Mouse (Mus musculus) v-Abl transformed pro-B cells (cell line): ENCODE results near the gene Brf1.

Experiments used
- in situ Hi-C, 2 experiments: fragments of 400-800 bp; cut with MboI; formaldehyde crosslinking; loops; one replicate each; pipeline ENCODE4 v1.15.1; 2025; ENCODE audit not compliant: unreplicated experiment in 2 of 2

Gene Brf1

DNA sequence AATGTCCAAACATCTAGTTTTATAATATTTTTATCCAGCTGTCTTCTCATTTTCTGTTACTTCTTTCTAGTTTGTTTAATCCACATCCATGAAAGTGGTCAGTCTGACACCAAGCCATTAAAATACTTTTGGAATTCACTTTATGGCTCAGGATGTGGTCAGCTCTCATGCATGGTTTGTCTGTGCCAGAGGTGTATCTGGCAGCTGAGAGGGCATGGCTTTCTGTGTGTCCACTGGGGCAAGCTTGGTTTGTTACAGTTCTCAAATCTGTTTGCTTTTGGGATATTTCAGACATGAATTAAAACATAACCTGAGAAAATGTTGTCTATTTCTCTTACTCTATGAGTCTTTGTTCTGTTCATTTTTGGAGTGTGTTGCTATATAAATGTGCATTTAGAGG lies 21.0 kb upstream of the Brf1 start:
- in situ Hi-C loops, result no loop called here

DNA sequence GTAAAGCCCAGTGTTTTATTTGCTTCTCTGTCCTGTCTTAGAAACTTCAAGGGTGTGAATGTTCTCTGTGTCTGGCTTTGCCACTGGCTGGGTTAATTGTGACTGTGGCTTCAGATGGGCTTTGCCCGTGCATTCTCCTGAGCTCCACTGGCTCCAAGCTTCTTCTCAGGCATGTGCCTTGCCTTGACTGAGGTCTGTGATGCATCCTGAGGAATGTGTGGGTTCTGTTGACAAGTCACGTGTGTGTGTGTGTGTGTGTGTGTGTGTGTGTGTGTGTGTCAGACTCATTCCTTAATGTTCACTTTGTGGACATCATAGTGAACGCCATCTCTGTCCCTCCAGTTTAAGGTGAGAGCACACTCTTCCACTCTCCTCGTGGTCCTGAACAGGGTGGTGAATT lies 18.3 kb upstream of the Brf1 start:
- in situ Hi-C loops, result no loop called here

- in situ Hi-C loops, result no loop called here
Measured at GRCm38 (mm10) chr12:113017429-113017984, 17.0 kb upstream of the Brf1 start.

GRCm38 (mm10) chr12:113016976-113017375 lies 16.5 kb upstream of the Brf1 start:
- in situ Hi-C loops, result no loop called here

DNA sequence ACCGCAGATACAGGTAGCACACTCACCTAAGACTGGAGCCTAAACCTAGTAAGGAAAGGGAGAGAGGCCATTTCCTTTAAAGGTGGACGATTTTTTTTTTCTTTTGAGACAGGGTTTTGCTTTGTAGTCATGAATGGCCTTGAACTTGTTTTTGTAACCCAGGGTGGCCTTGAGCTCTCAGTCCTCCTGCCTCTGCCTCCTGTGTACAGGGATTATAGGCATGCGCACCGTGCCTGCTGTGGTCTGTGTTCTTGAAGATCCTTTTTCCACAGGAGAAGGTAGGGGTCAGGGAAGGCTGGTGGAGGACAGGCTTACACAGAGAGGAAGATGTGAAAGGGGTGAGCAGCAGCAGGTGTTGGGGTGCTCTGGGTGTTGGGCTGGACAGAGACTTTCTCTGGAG lies 15.5 kb upstream of the Brf1 start:
- in situ Hi-C loops, result no loop called here

GRCm38 (mm10) chr12:113014561-113015556 lies 14.4 kb upstream of the Brf1 start:
- in situ Hi-C loops, result no loop called here

DNA sequence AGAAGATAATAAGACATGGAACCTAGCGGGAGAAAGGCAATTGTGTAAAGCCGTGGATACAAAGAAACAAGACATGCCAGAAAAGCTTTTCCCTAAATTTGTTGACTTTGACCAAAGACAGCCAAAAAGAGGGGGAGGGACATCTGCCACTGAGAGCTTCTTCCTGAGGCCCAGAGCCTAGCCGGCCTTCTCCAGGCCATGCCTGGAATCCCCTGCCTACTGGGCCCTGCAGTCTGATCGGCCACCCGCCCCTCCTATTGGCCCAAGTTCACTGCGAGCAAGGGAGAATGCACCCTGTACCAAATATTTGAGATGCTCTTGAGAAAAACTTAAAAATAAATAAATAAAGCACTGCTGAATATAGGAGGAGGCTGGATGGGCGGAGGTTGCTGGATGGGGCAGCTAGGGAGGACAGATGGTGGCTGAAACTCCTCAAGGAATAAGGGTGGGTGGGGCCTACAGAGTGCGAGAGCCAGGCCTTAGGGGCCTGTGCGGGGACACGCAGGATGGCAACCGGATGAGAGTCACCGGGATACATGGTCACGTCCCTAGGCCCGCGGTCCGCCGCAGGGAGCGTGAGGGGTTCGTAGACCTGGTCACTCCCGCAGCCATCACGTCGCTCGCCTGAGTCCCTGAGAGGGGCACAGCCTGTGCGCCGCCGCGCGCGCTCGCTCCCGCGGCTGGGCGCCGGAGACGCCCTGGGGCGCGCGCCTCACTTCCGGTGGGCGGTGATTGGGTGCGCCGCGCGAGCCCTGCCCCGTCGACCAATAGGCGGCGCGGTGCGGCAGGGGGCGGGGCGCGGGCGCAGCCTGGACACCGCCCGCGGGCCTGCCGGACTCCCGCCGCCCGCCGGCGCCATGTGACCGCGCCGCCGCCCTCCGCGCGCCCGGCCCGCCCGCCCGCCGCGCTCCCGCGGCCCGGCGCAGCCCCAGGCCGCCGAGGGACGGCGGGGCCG lies 13.4 kb upstream of the Brf1 start, which contains the start of gene Pacs2:
Gene Pacs2, plus strand, starts transcription at position 905 of the 955 bp plus-strand sequence.
- in situ Hi-C loops, result no loop called here

- in situ Hi-C loops, result no loop called here
Measured at GRCm38 (mm10) chr12:113013021-113013491, 12.6 kb upstream of the Brf1 start.

GRCm38 (mm10) chr12:113012443-113012842 lies 11.9 kb upstream of the Brf1 start:
- in situ Hi-C loops, result no loop called here

DNA sequence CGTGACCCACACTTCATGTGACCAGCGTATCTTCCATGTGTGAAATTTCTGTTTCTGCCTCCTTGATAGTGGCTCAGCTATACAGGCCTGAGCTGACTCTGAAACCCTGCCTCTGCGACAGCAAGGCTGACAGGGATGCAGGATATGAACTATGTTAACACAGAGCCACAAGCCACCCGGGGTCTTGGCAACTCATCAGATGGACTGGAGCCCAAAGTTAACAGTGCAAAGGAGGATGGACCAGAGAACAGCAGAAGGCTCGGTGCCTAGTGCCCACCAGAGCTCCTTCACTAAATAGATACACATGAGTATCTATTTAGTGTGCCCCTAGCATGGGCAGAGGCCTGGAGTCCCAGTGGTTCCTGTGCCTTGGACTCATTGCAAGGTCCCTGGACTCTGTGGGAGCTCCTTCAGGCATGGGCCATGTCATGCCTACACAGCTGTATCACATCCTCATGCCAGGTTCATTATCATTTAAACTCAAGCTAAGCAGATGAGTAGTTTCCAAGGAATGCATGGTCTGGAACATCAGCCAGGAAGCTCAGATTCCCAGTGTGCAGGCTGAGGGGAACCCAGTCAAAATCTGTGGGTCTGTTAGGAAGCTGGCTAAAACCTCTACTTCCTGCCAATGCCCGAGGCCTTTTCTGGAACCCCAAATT lies 11.3 kb upstream of the Brf1 start:
- in situ Hi-C loops, result no loop called here

GRCm38 (mm10) chr12:113004993-113005392 lies 4.5 kb upstream of the Brf1 start:
- in situ Hi-C loops, result loop anchor here (5.0 to 10.0 kb wide), 8 partner anchors 42 to 180 kb away; partner anchors contain the start of genes Mta1 (in 1 of the 2) and Tmem121 (in 1 of the 2)

GRCm38 (mm10) chr12:113004011-113004410 lies 3.5 kb upstream of the Brf1 start:
- in situ Hi-C loops, result loop anchor here (5.0 to 10.0 kb wide), 4 partner anchors 52 to 181 kb away; partner anchors contain the start of gene Tmem121 (in 1 of the 2)

- in situ Hi-C loops, result loop anchor here (5.0 to 10.0 kb wide), 4 partner anchors 50 to 182 kb away; partner anchors contain the start of gene Tmem121 (in 1 of the 2)
Measured at GRCm38 (mm10) chr12:113002667-113003066, 2.2 kb upstream of the Brf1 start.

DNA sequence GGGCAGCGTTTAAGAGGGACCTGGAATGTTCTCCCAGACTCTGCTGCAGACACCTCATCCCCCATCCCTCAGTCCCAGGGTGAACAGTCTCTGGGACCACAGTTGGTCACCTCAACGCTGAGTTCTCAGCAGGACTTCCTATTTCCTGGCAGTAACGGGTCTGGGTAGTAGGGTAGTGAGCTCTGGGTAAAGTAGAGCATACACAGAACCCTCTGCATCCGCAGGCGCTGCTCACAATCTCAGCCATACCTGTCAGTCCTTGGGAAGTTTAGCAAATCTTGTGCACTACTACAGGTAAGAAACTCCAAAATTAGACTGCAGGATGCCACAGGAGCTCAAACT lies 600 bp upstream of the Brf1 start:
- in situ Hi-C loops, result loop anchor here (5.0 to 10.0 kb wide), 4 partner anchors 49 to 184 kb away; partner anchors contain the start of gene Tmem121 (in 1 of the 2)

- in situ Hi-C loops, result loop anchor here (5.0 to 10.0 kb wide), 5 partner anchors 47 to 255 kb away; partner anchors contain the start of gene Tmem121 (in 1 of the 2)
Measured at GRCm38 (mm10) chr12:112999569-113000293, 773 bp downstream of the Brf1 start.

DNA sequence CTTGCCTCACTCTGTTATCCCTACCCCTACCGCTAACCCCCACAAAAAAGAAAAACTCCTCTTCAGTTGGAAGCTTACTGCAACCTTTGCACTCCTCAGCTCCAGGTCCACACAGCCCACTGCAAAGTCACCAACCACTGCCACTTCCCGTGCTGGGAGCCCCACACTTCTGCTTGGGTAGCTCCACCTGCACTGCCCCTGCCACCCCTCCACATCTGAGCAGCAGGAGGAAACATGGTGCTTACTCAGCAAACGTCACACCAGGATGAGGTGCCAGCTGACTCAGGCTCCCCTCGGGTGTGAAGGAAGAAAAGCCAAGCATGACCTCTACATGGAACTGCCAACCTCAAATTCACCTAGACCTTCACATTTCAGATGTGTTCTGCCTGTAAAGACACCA lies 6.4 kb downstream of the Brf1 start:
- in situ Hi-C loops, result loop anchor here (5.0 to 10.0 kb wide), 2 partner anchors 37 to 249 kb away; no protein-coding TSS in a partner anchor

- in situ Hi-C loops, result loop anchor here (5.0 to 10.0 kb wide), 2 partner anchors 34 to 247 kb away; no protein-coding TSS in a partner anchor
Measured at GRCm38 (mm10) chr12:112991444-112991843, 9.1 kb downstream of the Brf1 start.

- in situ Hi-C loops, result loop anchor here (5.0 to 10.0 kb wide), 2 partner anchors 34 to 246 kb away; no protein-coding TSS in a partner anchor
Measured at GRCm38 (mm10) chr12:112990706-112991405, 9.6 kb downstream of the Brf1 start.
